Mouse (Mus musculus) hindbrain, postnatal 0 days (tissue): ENCODE results near the gene Vwa3b. TPM values are rescaled to one million over a fixed set of nuclear protein-coding genes. Genes with fewer than 3 reads are reported as not detected.

ENCODE experiments used
- ATAC-seq: fragments of 200-750 bp; cut with Nextera tagmentation; 2 replicates; pipeline ENCODE4 v1.8.0; 2017; ENCODE audit warnings: mild to moderate bottlenecking, moderate TSS enrichment, moderate library complexity
- DNase-seq: peaks from one replicate; pipeline ENCODE4 v3.0.0-alpha.2; 2015; ENCODE audit warnings: low spot score
- H3K27ac ChIP-seq: fragments of 300-500 bp; sonication (generic); 2 replicates; pipeline ENCODE4 v1.5.1; 2014; ENCODE audit warnings: mild to moderate bottlenecking
- H3K27me3 ChIP-seq: fragments of 300-500 bp; sonication (generic); 2 replicates; pipeline ENCODE4 v1.6.1; 2014; ENCODE audit warnings: low read length, mixed read lengths; ENCODE audit not compliant: insufficient read depth
- H3K36me3 ChIP-seq: fragments of 300-500 bp; sonication (generic); 2 replicates; pipeline ENCODE4 v1.6.1; 2014; ENCODE audit warnings: low read length, mixed read lengths; ENCODE audit not compliant: insufficient read depth
- H3K4me1 ChIP-seq: fragments of 300-500 bp; sonication (generic); 2 replicates; pipeline ENCODE4 v1.6.1; 2014; ENCODE audit warnings: antibody characterized with exemption, low read length, mixed read lengths; ENCODE audit not compliant: insufficient read depth
- H3K4me2 ChIP-seq: fragments of 300-500 bp; sonication (generic); 2 replicates; pipeline ENCODE4 v1.6.1; 2014; ENCODE audit warnings: low read depth, mild to moderate bottlenecking, low read length, moderate library complexity, mixed read lengths
- H3K4me3 ChIP-seq: fragments of 300-500 bp; sonication (generic); 2 replicates; pipeline ENCODE4 v1.5.1; 2014; ENCODE audit warnings: low read length
- H3K9ac ChIP-seq: fragments of 300-500 bp; sonication (generic); replicated peaks from 2 replicates; pipeline ENCODE4 v1.6.1; 2014; ENCODE audit warnings: mild to moderate bottlenecking, low read length, moderate library complexity, mixed read lengths
- H3K9me3 ChIP-seq: fragments of 300-500 bp; sonication (generic); 2 replicates; pipeline ENCODE4 v1.6.1; 2016; ENCODE audit warnings: low read length, mixed read lengths
- CTCF ChIP-seq: IDR thresholded peaks from 2 replicates; pipeline ENCODE4 v1.5.1; 2016; ENCODE audit warnings: antibody characterized with exemption, control low read depth, low read depth
- WGBS: fragments of 180-500 bp; shearing (Covaris S2); extraction: QIAGEN DNeasy Blood & Tissue Kit; methylation state at CpG from one replicate; pipeline ENCODE4 v1.1.7; 2014; 5-methylcytosine and 5-hydroxymethylcytosine counted together
- polyA plus RNA-seq: library from polyadenylated mRNA; unstranded; fragments of >200 nt; fragmentation: Nextera tagmentation; extraction: Ambion mirVana; gene quantifications from 2 replicates; pipeline ENCODE4 v1.2.1, GENCODE M21; 2015
- total RNA-seq: library from RNA; depleted of rRNA; stranded (reverse); fragments of >200 nt; gene quantifications from 2 replicates; pipeline ENCODE4 v1.2.3, GENCODE M21; 2014

Vwa3b gene
- total and polyA plus RNA-seq, 2 experiments from 2014 or later = 1.5 to 2.9 TPM

GRCm38 (mm10) chr1:37056831-37057561, 30.6 kb downstream of the Vwa3b start:
- Histone ChIP-seq H3K36me3 (no peaks in the 10 kb centered on the region), H3K9me3 (no peaks in the 10 kb centered on the region), H3K27ac (no peak overlapping the region), H3K9ac (no peak overlapping the region), H3K4me3 (no peak overlapping the region), H3K27me3 (no peaks in the 10 kb centered on the region), H3K4me1 (no peaks in the 10 kb centered on the region), H3K4me2 (no peak overlapping the region)
- ATAC-seq (no peak), DNase-seq (no peak)
- WGBS = 77% methylated on average over 6 of the region's 6 CpGs
- no peak for TF ChIP-seq CTCF

GRCm38 (mm10) chr1:37060856-37061255, 34.5 kb downstream of the Vwa3b start:
- no peak for TF ChIP-seq CTCF
- ATAC-seq (peak; percentile 67; the same call in 1 of the 2 replicates), DNase-seq (no peak)
- Histone ChIP-seq H3K9me3 (no peaks in the 10 kb centered on the region), H3K4me2 (no peak overlapping the region), H3K27ac (no peak overlapping the region), H3K27me3 (no peaks in the 10 kb centered on the region), H3K4me3 (no peak overlapping the region), H3K9ac (no peak overlapping the region), H3K4me1 (no peaks in the 10 kb centered on the region), H3K36me3 (no peaks in the 10 kb centered on the region)
- 59% methylated on average over 5 of the region's 5 CpGs for WGBS

- DNase-seq (no peak), ATAC-seq (no peak)
- Histone ChIP-seq H3K4me3 (no peak overlapping the region), H3K9ac (no peak overlapping the region), H3K36me3 (no peaks in the 10 kb centered on the region), H3K4me1 (no peaks in the 10 kb centered on the region), H3K4me2 (no peak overlapping the region), H3K9me3 (no peaks in the 10 kb centered on the region), H3K27ac (no peak overlapping the region), H3K27me3 (no peaks in the 10 kb centered on the region)
- TF ChIP-seq CTCF = no peak
- WGBS = 81% methylated on average over 5 of the region's 5 CpGs
These were observed 36.7 kb downstream of the Vwa3b start for GRCm38 (mm10) chr1:37063053-37063452.

- no peaks in the 10 kb centered on the region for H3K9me3 ChIP-seq
- DNase-seq (no peak), ATAC-seq (no peak)
- no peaks in the 10 kb centered on the region for H3K36me3 ChIP-seq
- no peak for TF ChIP-seq CTCF
- H3K4me1 ChIP-seq = no peaks in the 10 kb centered on the region
- H3K27me3 ChIP-seq = no peaks in the 10 kb centered on the region
- 63% methylated on average over 4 of the region's 4 CpGs for WGBS
- H3K27ac ChIP-seq = no peak overlapping the region
- no peak overlapping the region for H3K9ac ChIP-seq
- H3K4me2 ChIP-seq = no peak overlapping the region
- H3K4me3 ChIP-seq = no peak overlapping the region
These were observed 37.4 kb downstream of the Vwa3b start for GRCm38 (mm10) chr1:37063841-37064240.

DNA sequence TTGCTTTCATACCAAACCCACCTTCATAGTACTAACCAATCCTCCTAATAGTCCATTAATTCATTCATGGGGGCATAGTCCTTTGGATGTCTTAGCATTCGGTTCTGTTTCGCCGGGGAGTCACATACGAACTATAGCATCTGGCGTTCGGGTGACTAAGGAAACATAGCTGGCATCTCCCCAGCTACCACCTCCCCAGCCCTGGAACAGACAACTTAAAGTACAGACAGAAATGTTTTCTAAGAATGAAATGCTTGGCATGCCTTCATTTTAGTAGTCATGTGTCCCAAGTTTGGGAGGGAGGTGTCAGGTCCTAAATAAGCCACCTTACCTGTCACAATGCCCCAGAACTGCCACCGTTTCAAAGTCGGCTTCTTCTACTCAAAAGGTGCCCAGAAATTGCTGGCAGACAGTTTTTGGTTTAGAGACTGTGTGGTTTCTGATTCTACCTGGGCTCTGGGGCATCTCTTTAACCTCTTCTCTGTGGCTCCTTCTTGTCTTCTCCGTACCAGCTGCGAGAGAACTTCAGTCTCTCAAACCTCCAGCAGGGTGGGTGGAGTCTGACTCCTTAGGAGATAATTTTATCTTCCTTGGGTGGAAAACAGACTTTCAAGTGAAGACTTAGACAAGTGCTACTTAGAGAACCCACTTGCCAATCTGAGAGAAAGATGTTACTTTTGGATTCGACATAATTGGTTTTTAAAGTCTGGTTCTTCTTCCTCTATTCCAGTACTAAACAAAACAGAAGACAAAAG, 39.4 kb downstream of the Vwa3b start:
- DNase-seq = no peak
- H3K9ac ChIP-seq = no peak overlapping the region
- no peaks in the 10 kb centered on the region for H3K36me3 ChIP-seq
- H3K9me3 ChIP-seq = no peaks in the 10 kb centered on the region
- no peak overlapping the region for H3K27ac ChIP-seq
- no peak overlapping the region for H3K4me3 ChIP-seq
- WGBS = 81% methylated on average over 11 of the region's 11 CpGs
- no peaks in the 10 kb centered on the region for H3K4me1 ChIP-seq
- TF ChIP-seq CTCF = no peak
- no peak for ATAC-seq
- no peak overlapping the region for H3K4me2 ChIP-seq
- H3K27me3 ChIP-seq = no peaks in the 10 kb centered on the region

- no peaks in the 10 kb centered on the region for H3K9me3 ChIP-seq
- no peak overlapping the region for H3K27ac ChIP-seq
- no peak for ATAC-seq
- H3K36me3 ChIP-seq = no peaks in the 10 kb centered on the region
- H3K4me3 ChIP-seq = no peak overlapping the region
- H3K4me2 ChIP-seq = no peak overlapping the region
- no peaks in the 10 kb centered on the region for H3K27me3 ChIP-seq
- no peak for DNase-seq
- no peak for TF ChIP-seq CTCF
- 92% methylated on average over 7 of the region's 7 CpGs for WGBS
- no peaks in the 10 kb centered on the region for H3K4me1 ChIP-seq
- no peak overlapping the region for H3K9ac ChIP-seq
These were observed 49.4 kb downstream of the Vwa3b start for GRCm38 (mm10) chr1:37075759-37076158.

DNA sequence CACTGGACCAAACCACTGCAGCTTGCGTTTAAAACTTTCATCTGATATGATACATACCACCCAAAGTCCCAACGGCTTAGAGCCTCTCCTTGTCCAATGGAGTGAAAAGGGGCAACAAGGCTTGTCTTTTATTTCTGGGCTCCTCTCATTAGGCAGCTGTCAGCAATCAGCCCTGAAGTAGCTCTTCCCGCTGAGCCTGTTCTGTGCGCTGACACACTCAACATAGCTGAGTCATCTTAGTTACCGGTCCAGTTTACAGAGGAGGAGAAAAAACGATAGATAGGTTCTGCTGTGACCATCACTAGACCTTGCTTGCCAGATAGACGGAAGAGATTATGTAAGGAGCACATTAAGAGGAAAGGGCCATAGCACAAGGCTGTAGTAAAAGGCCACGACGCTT, 50.9 kb downstream of the Vwa3b start:
- TF ChIP-seq CTCF = no peak
- Histone ChIP-seq H3K4me2 (no peak overlapping the region), H3K27ac (no peak overlapping the region), H3K9ac (no peak overlapping the region), H3K9me3 (no peaks in the 10 kb centered on the region), H3K4me1 (no peaks in the 10 kb centered on the region), H3K27me3 (no peaks in the 10 kb centered on the region), H3K4me3 (no peak overlapping the region), H3K36me3 (no peaks in the 10 kb centered on the region)
- 68% methylated on average over 9 of the region's 9 CpGs for WGBS
- no peak for ATAC-seq
- DNase-seq = no peak
